11 mouse cellular contexts compared by ENCODE assay signal in genomic region chr9:121690200-121690651, GRCm38 (mm10). TPM values are rescaled to one million over a fixed set of nuclear protein-coding genes. Genes with fewer than 3 reads are reported as not detected.
A peak's percentile ranks its signal among the peaks of the same experiment; 100 is the strongest.
DNase-seq lines count a peak whose midpoint lies in the region; ATAC-seq lines count a peak whose summit lies in the region.
"Had no signal": no experiment of that assay in that cellular context is flagged by ENCODE, and none has a peak within 500 bp of the region (broad histone marks: within the 10 kb centered on the region; RNA-seq: fewer than 3 reads in every experiment).

No protein-coding gene starts in this region.

- peak overlapping the region; percentile 80 for H3K27ac ChIP-seq in forebrain, embryonic 13.5 days
- peak overlapping the region; percentile 82 for H3K27ac ChIP-seq in hindbrain, embryonic 11.5 days (ENCODE audit: low read depth, low read length)

- peak; percentile 56 for DNase-seq in hindbrain, embryonic 11.5 days (ENCODE audit: low spot score)
- DNase-seq in left cerebral cortex, postnatal 4 days: peak; percentile 70
- peak; percentile 70 for DNase-seq in right cerebral cortex, adult 18-20 months
- no peak for DNase-seq in heart, adult 8-10 months (ENCODE audit: low spot score)
- DNase-seq in kidney, adult 9 months: no peak
- no peak for DNase-seq in adrenal gland, postnatal 36 days

- H3K36me3 ChIP-seq in forebrain, embryonic 13.5 days (ENCODE audit: poor library complexity, severe bottlenecking): peaks cover 77% of the 10 kb centered on the region
- H3K36me3 ChIP-seq in hindbrain, embryonic 11.5 days (ENCODE audit: control insufficient read depth, insufficient read depth, low read length): peaks cover 7% of the 10 kb centered on the region; the same call in 1 of the 2 replicates

- H3K27me3 ChIP-seq in forebrain, embryonic 13.5 days: no peaks in the 10 kb centered on the region
- no peaks in the 10 kb centered on the region for H3K27me3 ChIP-seq in hindbrain, embryonic 11.5 days (ENCODE audit: control insufficient read depth, insufficient read depth, low read length)
- H3K27me3 ChIP-seq: embryonic facial prominence, embryonic 13.5 days had no signal

- ATAC-seq in forebrain, embryonic 13.5 days: peak; percentile 92
- peak; percentile 89 for ATAC-seq in hindbrain, embryonic 11.5 days (ENCODE audit: low FRiP score)

- no peak overlapping the region for H3K4me3 ChIP-seq in forebrain, embryonic 13.5 days
- no peak overlapping the region for H3K4me3 ChIP-seq in hindbrain, embryonic 11.5 days (ENCODE audit: low read depth, low read length)
- H3K4me3 ChIP-seq: embryonic facial prominence, embryonic 13.5 days had no signal

- H3K4me1 ChIP-seq in forebrain, embryonic 13.5 days: peaks cover 17% of the 10 kb centered on the region
- peaks cover 6% of the 10 kb centered on the region; the same call in 1 of the 2 replicates for H3K4me1 ChIP-seq in hindbrain, embryonic 11.5 days (replicated peaks; ENCODE audit: control insufficient read depth, insufficient read depth, low read length)

- no peaks in the 10 kb centered on the region for H3K9me3 ChIP-seq in forebrain, embryonic 13.5 days (replicated peaks)
- no peaks in the 10 kb centered on the region for H3K9me3 ChIP-seq in hindbrain, embryonic 11.5 days (ENCODE audit: control insufficient read depth, low read length)
- H3K9me3 ChIP-seq: embryonic facial prominence, embryonic 13.5 days had no signal

- WGBS in forebrain, embryonic 13.5 days: 54% methylated on average over 15 of the region's 15 CpGs
- WGBS in hindbrain, embryonic 11.5 days: 49% methylated on average over 15 of the region's 15 CpGs

- intact Hi-C loops in left cerebral cortex, postnatal 4 days (cut with DNase I): no loop called here

- H3K9ac ChIP-seq in forebrain, embryonic 13.5 days: no peak overlapping the region
- H3K9ac ChIP-seq in hindbrain, embryonic 11.5 days (ENCODE audit: low read depth, low read length): no peak overlapping the region
- H3K9ac ChIP-seq: embryonic facial prominence, embryonic 13.5 days had no signal

- H3K4me2 ChIP-seq in forebrain, embryonic 13.5 days: peak overlapping the region; percentile 36
- H3K4me2 ChIP-seq in hindbrain, embryonic 11.5 days (replicated peaks; ENCODE audit: low read depth, low read length): no peak overlapping the region; the same call in 1 of the 2 replicates
- H3K4me2 ChIP-seq: embryonic facial prominence, embryonic 13.5 days had no signal

RNA-seq across cellular contexts. Expression of gene Sec22c, which starts 15.1 kb away (rescaled TPM):
- 29.9 and 35.1 TPM in 2 replicates for polyA plus RNA-seq in forebrain, embryonic 13.5 days (2015; fragmentation: Nextera tagmentation; extraction: Ambion mirVana)
- polyA plus RNA-seq in hindbrain, embryonic 11.5 days (2014; fragmentation: Nextera tagmentation; extraction: Ambion mirVana): 15.7 and 22.9 TPM in 2 replicates
- total RNA-seq in left cerebral cortex, postnatal 4 days (2021): 10 to 100 TPM; 38.7 to 40.7 TPM
- 1 to 10 TPM; 4.7 to 8.4 (median 7.1) TPM for total RNA-seq in heart, adult 8-10 months (2022)
- 1 to 10 TPM; 5.2 to 6.3 TPM for total RNA-seq in adrenal gland, postnatal 36 days (2021)

RNA-seq across cellular contexts. Expression of gene Ss18l2, which starts 19.9 kb away (rescaled TPM):
- polyA plus RNA-seq in forebrain, embryonic 13.5 days (2015; fragmentation: Nextera tagmentation; extraction: Ambion mirVana): 130 and 159 TPM in 2 replicates
- polyA plus RNA-seq in hindbrain, embryonic 11.5 days (2014; fragmentation: Nextera tagmentation; extraction: Ambion mirVana): 122 and 131 TPM in 2 replicates
- 10 to 100 TPM; 60.1 to 60.6 TPM for total RNA-seq in left cerebral cortex, postnatal 4 days (2021)
- 100 to 1,000 TPM; 138 to 143 (median 139) TPM for total RNA-seq in heart, adult 8-10 months (2022)
- total RNA-seq in adrenal gland, postnatal 36 days (2021): 10 to 100 TPM; 41.6 to 57.2 TPM

RNA-seq across cellular contexts. Expression of gene Nktr, which starts 28.7 kb away (rescaled TPM):
- polyA plus RNA-seq in forebrain, embryonic 13.5 days (2015; fragmentation: Nextera tagmentation; extraction: Ambion mirVana): 69.5 and 70.9 TPM in 2 replicates
- 61.8 and 105 TPM in 2 replicates for polyA plus RNA-seq in hindbrain, embryonic 11.5 days (2014; fragmentation: Nextera tagmentation; extraction: Ambion mirVana)
- 100 to 1,000 TPM; 145 to 152 TPM for total RNA-seq in left cerebral cortex, postnatal 4 days (2021)
- 10 to 100 TPM; 24.5 to 39.2 (median 29.8) TPM for total RNA-seq in heart, adult 8-10 months (2022)
- 10 to 100 TPM; 58.2 to 90.2 TPM for total RNA-seq in adrenal gland, postnatal 36 days (2021)

RNA-seq across cellular contexts. Expression of gene Vipr1, which starts 47.7 kb away (rescaled TPM):
- 0.37 and 0.59 TPM in 2 replicates for polyA plus RNA-seq in forebrain, embryonic 13.5 days (2015; fragmentation: Nextera tagmentation; extraction: Ambion mirVana)
- polyA plus RNA-seq in hindbrain, embryonic 11.5 days (2014; fragmentation: Nextera tagmentation; extraction: Ambion mirVana): 0.57 and 0.67 TPM in 2 replicates
- 1 to 10 TPM; 3.1 to 5.5 TPM for total RNA-seq in left cerebral cortex, postnatal 4 days (2021)
- total RNA-seq in heart, adult 8-10 months (2022): 1 to 10 TPM; 1.9 to 3.6 (median 2.1) TPM
- total RNA-seq in adrenal gland, postnatal 36 days (2021): under 1 TPM; 0.26 to 0.40 TPM
- total RNA-seq: MEL had no signal

RNA-seq across cellular contexts. Expression of gene Lyzl4, which starts 48.3 kb away (rescaled TPM):
- not detected in 2 replicates for polyA plus RNA-seq in forebrain, embryonic 13.5 days (2015; fragmentation: Nextera tagmentation; extraction: Ambion mirVana)
- polyA plus RNA-seq in hindbrain, embryonic 11.5 days (2014; fragmentation: Nextera tagmentation; extraction: Ambion mirVana): 0.25 TPM in 1 of 2 replicates, not detected in the other
- total RNA-seq in left cerebral cortex, postnatal 4 days (2021): under 1 TPM; 0.42 to 0.98 TPM
- total RNA-seq in heart, adult 8-10 months (2022): not detected
- not detected for total RNA-seq in adrenal gland, postnatal 36 days (2021)
- total RNA-seq: MEL had no signal
- polyA plus RNA-seq: heart, postnatal 0 days; lung, embryonic 16.5 days had no signal

Comparison
In these comparisons a context has a peak if more than half of its experiments do, and no peak if none do; other contexts are left out.
1. DNase-seq: peak in hindbrain, embryonic 11.5 days (single experiment), left cerebral cortex, postnatal 4 days (single experiment) and right cerebral cortex, adult 18-20 months (single experiment); none in heart, adult 8-10 months (single experiment), kidney, adult 9 months (single experiment) and adrenal gland, postnatal 36 days (0 of 2).
2. RNA of gene Sec22c, which starts 15.1 kb away (total RNA-seq): 38.7 to 40.7 TPM in left cerebral cortex, postnatal 4 days; 4.7 to 8.4 TPM in heart, adult 8-10 months and 5.2 to 6.3 TPM in adrenal gland, postnatal 36 days; every median in the first group is over 4 times any median in the second.